Mouse (Mus musculus): ENCODE results near the gene Omp.

The Omp gene

DNA sequence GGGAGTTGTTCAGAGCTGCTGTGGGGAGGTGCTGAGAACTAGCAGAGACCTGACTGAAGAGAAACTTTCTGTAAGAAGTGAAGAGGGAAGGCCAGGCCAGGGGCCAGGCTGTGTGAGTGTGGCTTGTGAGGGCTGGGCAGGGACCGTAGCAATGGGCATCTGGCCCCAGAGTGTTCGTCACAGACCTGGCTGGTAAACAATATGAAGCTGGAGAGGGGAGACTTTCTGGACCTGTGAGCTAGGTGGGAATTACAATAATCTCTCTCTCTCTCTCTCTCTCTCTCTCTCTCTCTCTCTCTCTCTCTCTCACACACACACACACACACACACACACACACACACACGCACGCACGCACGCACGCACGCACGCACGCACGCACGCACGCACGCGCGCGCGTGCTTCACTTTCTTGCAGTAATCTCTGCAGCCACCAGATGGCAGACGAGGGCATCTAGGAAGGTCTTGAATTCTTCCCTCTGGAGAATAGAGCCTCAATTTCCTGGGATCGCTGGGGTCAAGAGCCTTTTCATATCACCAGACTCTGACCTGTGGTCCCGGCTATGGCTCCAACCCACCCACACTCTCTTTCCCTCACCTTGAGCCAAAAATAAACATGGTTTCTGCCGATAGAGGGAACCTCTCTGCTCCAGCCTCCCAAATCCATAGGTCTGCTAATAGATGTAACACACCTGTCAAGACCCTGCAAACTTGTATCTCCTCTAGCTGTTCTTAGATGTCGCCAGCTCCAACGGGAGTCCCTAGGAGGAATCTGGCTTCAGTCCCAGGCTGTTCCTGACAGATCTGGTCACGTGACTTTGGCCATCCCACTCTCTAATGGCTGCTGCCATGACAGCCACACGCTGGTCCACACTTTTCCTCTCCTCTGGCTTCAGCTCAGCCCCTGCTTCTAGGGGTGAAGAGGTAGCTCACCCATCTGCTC lies 42.0 kb downstream of the Omp start:
- DNase-seq (ENCODE audit: low spot score) = peak; percentile 76

DNA sequence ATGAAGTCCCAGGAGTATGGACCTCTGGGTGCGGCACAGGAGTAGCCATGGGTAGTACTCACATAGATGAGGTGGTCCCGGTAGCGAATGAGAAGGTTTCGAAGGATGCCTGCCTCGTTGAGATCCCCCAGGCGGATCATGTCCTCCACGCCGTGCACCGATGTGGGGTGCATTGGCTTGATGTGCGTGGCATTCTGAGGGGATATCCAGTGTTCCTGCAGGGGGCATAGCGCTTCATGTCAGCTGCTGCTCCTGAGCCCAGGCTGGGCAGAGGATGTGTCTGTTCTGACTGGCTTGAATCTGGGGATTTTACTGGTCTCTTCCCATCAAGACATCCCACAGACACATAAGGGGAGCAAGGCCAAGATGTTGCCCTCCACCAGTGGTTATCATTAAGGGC lies 42.8 kb downstream of the Omp start:
- DNase-seq (ENCODE audit: low spot score) = no peak

DNA sequence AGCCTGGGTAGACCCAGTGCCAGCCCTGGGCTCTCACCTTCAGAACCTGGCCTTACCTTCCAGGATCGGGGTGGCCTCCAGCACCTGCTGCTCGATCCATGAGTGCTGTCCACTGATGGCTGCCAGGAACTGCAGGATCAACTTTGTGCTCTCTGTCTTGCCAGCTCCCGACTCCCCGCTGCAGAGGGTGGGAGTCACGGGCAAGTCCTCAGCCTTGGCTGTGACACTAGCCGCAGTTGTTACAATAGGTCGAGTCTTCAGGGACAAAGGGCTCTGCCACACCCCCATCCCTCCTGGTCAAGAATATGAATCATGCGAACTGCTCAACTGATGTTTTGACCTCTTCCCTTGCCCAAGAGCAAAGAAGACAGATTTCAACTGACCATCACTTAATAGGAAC lies 47.7 kb downstream of the Omp start:
- DNase-seq (ENCODE audit: low spot score) = no peak

DNA sequence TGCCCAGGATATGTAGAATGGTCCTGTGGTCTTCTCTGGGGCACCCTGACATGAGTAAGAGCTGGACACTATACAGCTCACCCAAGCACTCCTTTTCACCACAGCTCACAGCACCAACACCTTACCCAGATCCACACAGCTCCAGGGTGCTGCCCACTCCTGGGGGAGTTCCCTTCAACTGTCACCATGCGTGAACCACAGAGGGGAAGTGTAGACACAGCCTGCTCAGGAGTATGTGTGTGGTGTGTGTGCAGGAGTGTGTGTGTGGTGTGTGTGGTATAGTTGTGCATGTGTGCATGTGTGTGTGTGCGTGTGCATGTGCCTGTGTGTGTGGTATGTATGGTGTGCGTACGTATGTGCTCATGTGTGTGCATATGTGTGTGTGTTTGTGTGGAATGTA lies 49.5 kb downstream of the Omp start:
- DNase-seq (ENCODE audit: low spot score) = no peak
